Mouse (Mus musculus) spleen, adult 12 weeks (tissue): ENCODE data around the gene Pla2g3.
A peak's percentile ranks its signal among the peaks of the same experiment; 100 is the strongest.

Experiments used
- DNase-seq: peaks from one replicate; pipeline ENCODE4 v3.0.0; 2022; ENCODE audit warnings: low spot score

The Pla2g3 gene

GRCm38 (mm10) chr11:3536745-3537333, 48.8 kb downstream of the Pla2g3 start:
- DNase-seq, result no peak

- no peak for DNase-seq
Observed at GRCm38 (mm10) chr11:3537711-3538110, 49.6 kb downstream of the Pla2g3 start.

GRCm38 (mm10) chr11:3538341-3538740, 50.3 kb downstream of the Pla2g3 start:
- no peak for DNase-seq

GRCm38 (mm10) chr11:3539111-3539825, 51.2 kb downstream of the Pla2g3 start:
- DNase-seq, result peak; percentile 65

GRCm38 (mm10) chr11:3539826-3540196, 51.7 kb downstream of the Pla2g3 start:
- DNase-seq, result no peak

GRCm38 (mm10) chr11:3540451-3541085, 52.5 kb downstream of the Pla2g3 start, which contains the start of gene Smtn:
Smtn (minus strand) TSS chr11:3540612.
- no peak for DNase-seq

- no peak for DNase-seq
Observed at GRCm38 (mm10) chr11:3541932-3542331, 53.8 kb downstream of the Pla2g3 start.

GRCm38 (mm10) chr11:3543001-3543400, 54.9 kb downstream of the Pla2g3 start:
- DNase-seq, result no peak

- no peak for DNase-seq
Observed at GRCm38 (mm10) chr11:3544409-3544808, 56.3 kb downstream of the Pla2g3 start.

- DNase-seq, result no peak
Observed at GRCm38 (mm10) chr11:3545531-3546241, 57.6 kb downstream of the Pla2g3 start.

GRCm38 (mm10) chr11:3546242-3546562, 58.1 kb downstream of the Pla2g3 start:
- no peak for DNase-seq

GRCm38 (mm10) chr11:3547047-3547446, 59.0 kb downstream of the Pla2g3 start:
- no peak for DNase-seq

- DNase-seq, result no peak
Observed at GRCm38 (mm10) chr11:3547969-3548368, 59.9 kb downstream of the Pla2g3 start.

GRCm38 (mm10) chr11:3548564-3549295, 60.6 kb downstream of the Pla2g3 start:
- DNase-seq, result no peak
